In the genomic region with DNA sequence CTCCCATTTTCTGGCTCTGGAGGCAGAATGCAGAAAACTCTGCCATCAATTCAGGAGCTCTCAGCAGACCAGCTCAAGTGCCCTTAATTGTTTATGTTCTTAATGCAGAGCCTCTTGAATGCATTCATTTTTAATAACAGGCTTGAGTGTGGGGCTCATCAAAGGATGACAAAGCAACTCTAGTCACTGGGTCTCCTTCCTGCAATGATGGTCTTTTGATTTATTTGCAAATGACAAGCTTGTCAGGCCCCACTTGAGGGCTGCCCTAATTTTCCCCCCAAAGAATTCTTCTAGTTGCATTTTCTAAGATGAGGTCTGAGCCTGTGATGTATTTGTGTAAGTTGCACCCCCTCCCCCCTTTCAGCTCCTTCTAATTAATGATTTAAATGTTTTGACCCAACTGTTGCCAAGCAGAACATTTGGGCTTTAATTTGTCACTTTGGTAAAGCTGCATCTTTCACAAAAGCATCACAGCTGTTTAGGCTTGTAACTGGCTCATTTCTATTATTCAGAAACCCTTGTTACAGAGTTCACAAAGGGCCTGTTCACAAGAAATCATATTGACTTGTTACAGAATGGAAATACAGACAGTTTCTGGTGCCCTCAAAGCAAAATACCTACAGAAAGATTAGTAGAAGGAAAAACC, we compare ENCODE assay signal across 22 mouse cellular contexts. TPM values are rescaled to one million over a fixed set of nuclear protein-coding genes. Genes with fewer than 3 reads are reported as not detected.
DNase-seq lines count a peak whose midpoint lies in the region; ATAC-seq and TF ChIP-seq lines count a peak whose summit lies in the region.
"Had no signal": no experiment of that assay in that cellular context is flagged by ENCODE, and none has a peak within 500 bp of the region (broad histone marks: within the 10 kb centered on the region; RNA-seq: fewer than 3 reads in every experiment).

No protein-coding gene starts in this region.

- H3K4me2 ChIP-seq in hindbrain, embryonic 13.5 days, result no peak overlapping the region
- no peak overlapping the region for H3K4me2 ChIP-seq in hindbrain, postnatal 0 days (ENCODE audit: low read depth, low read length)
- H3K4me2 ChIP-seq in midbrain, embryonic 13.5 days (replicated peaks), result no peak overlapping the region
- H3K4me2 ChIP-seq in forebrain, embryonic 13.5 days, result no peak overlapping the region
- H3K4me2 ChIP-seq: embryonic facial prominence, embryonic 13.5 days; heart, embryonic 15.5 days; limb, embryonic 12.5 days; liver, embryonic 12.5 days; lung, embryonic 15.5 days; midbrain, embryonic 11.5 days had no signal

- H3K4me1 ChIP-seq in hindbrain, embryonic 13.5 days (replicated peaks), result peaks cover 40% of the 10 kb centered on the region
- H3K4me1 ChIP-seq in hindbrain, postnatal 0 days (ENCODE audit: insufficient read depth, low read length), result no peaks in the 10 kb centered on the region; the same call in 1 of the 2 replicates
- H3K4me1 ChIP-seq in midbrain, embryonic 13.5 days (replicated peaks), result peaks cover 38% of the 10 kb centered on the region
- peaks cover 18% of the 10 kb centered on the region for H3K4me1 ChIP-seq in midbrain, embryonic 10.5 days
- H3K4me1 ChIP-seq in forebrain, embryonic 13.5 days, result peaks cover 40% of the 10 kb centered on the region
- H3K4me1 ChIP-seq: heart, embryonic 15.5 days had no signal

- peaks cover 7% of the 10 kb centered on the region for H3K36me3 ChIP-seq in hindbrain, embryonic 13.5 days
- no peaks in the 10 kb centered on the region for H3K36me3 ChIP-seq in hindbrain, postnatal 0 days (ENCODE audit: insufficient read depth, low read length)
- peaks cover 9% of the 10 kb centered on the region; the same call in 1 of the 2 replicates for H3K36me3 ChIP-seq in midbrain, embryonic 13.5 days
- H3K36me3 ChIP-seq in midbrain, embryonic 10.5 days, result peaks cover 49% of the 10 kb centered on the region
- H3K36me3 ChIP-seq in forebrain, embryonic 13.5 days (ENCODE audit: poor library complexity, severe bottlenecking), result peaks cover 19% of the 10 kb centered on the region
- H3K36me3 ChIP-seq: heart, embryonic 15.5 days had no signal

- no peak for DNase-seq in hindbrain, postnatal 0 days (ENCODE audit: low spot score)
- DNase-seq in midbrain, embryonic 10.5 days (ENCODE audit: low spot score), result no peak
- DNase-seq in natural killer cell, adult 2 months (ENCODE audit: low spot score in 2 of 2), result no peak
- no peak for DNase-seq in spleen, postnatal 36 days (ENCODE audit: low spot score in 2 of 2)
- DNase-seq: adrenal gland, postnatal 25 days; cerebellum, adult 18-20 months; gastrocnemius, postnatal 36 days; heart, postnatal 4 days; kidney, adult 9 months; right cerebral cortex, postnatal 4 days; thymus, postnatal 4 days had no signal

- H3K27me3 ChIP-seq in hindbrain, embryonic 13.5 days, result no peaks in the 10 kb centered on the region
- no peaks in the 10 kb centered on the region for H3K27me3 ChIP-seq in hindbrain, postnatal 0 days (ENCODE audit: insufficient read depth, low read length)
- no peaks in the 10 kb centered on the region for H3K27me3 ChIP-seq in midbrain, embryonic 13.5 days
- H3K27me3 ChIP-seq in midbrain, embryonic 10.5 days (ENCODE audit: low read depth, poor library complexity, severe bottlenecking), result peaks cover 27% of the 10 kb centered on the region; the same call in 1 of the 2 replicates
- peaks cover 4% of the 10 kb centered on the region; the same call in 1 of the 2 replicates for H3K27me3 ChIP-seq in forebrain, embryonic 13.5 days
- H3K27me3 ChIP-seq: CH12.LX; embryonic facial prominence, embryonic 13.5 days; limb, embryonic 12.5 days; liver, embryonic 12.5 days; lung, embryonic 15.5 days had no signal

- H3K27ac ChIP-seq in hindbrain, embryonic 13.5 days, result no peak overlapping the region
- H3K27ac ChIP-seq in hindbrain, postnatal 0 days, result no peak overlapping the region
- no peak overlapping the region for H3K27ac ChIP-seq in midbrain, embryonic 13.5 days
- no peak overlapping the region for H3K27ac ChIP-seq in midbrain, embryonic 10.5 days (replicated peaks)
- H3K27ac ChIP-seq in forebrain, embryonic 13.5 days, result 0 out of 2 replicates have a peak overlapping the region, but pooled peaks have one; percentile 14
- H3K27ac ChIP-seq: embryonic facial prominence, embryonic 13.5 days; heart, embryonic 15.5 days; limb, embryonic 12.5 days; liver, embryonic 12.5 days; lung, embryonic 15.5 days; macrophage had no signal

- 0 out of 2 replicates have a peak, but pooled peaks have one; percentile 27 for ATAC-seq in hindbrain, embryonic 13.5 days (ENCODE audit: low FRiP score)
- no peak for ATAC-seq in hindbrain, postnatal 0 days
- ATAC-seq in midbrain, embryonic 13.5 days, result peak; percentile 51
- peak; percentile 86 for ATAC-seq in forebrain, embryonic 13.5 days
- ATAC-seq: liver, embryonic 12.5 days had no signal

- no peak overlapping the region for H3K9ac ChIP-seq in hindbrain, embryonic 13.5 days
- H3K9ac ChIP-seq in hindbrain, postnatal 0 days (replicated peaks; ENCODE audit: low read length), result no peak overlapping the region
- no peak overlapping the region for H3K9ac ChIP-seq in midbrain, embryonic 13.5 days (replicated peaks)
- H3K9ac ChIP-seq in forebrain, embryonic 13.5 days, result no peak overlapping the region; the same call in 1 of the 2 replicates
- H3K9ac ChIP-seq: embryonic facial prominence, embryonic 13.5 days; heart, embryonic 15.5 days; limb, embryonic 12.5 days; liver, embryonic 12.5 days; lung, embryonic 15.5 days had no signal

- H3K9me3 ChIP-seq in hindbrain, embryonic 13.5 days, result no peaks in the 10 kb centered on the region
- H3K9me3 ChIP-seq in hindbrain, postnatal 0 days (ENCODE audit: low read length), result no peaks in the 10 kb centered on the region
- no peaks in the 10 kb centered on the region for H3K9me3 ChIP-seq in midbrain, embryonic 13.5 days
- H3K9me3 ChIP-seq in midbrain, embryonic 10.5 days (replicated peaks), result no peaks in the 10 kb centered on the region
- no peaks in the 10 kb centered on the region for H3K9me3 ChIP-seq in forebrain, embryonic 13.5 days (replicated peaks)
- H3K9me3 ChIP-seq: embryonic facial prominence, embryonic 13.5 days; heart, embryonic 15.5 days; limb, embryonic 12.5 days; liver, embryonic 12.5 days; lung, embryonic 15.5 days had no signal

- TF ChIP-seq CTCF in hindbrain, postnatal 0 days (IDR thresholded peaks at IDR 0.05; ENCODE audit: low read depth), result no peak

- H3K4me3 ChIP-seq in hindbrain, embryonic 13.5 days, result no peak overlapping the region
- no peak overlapping the region for H3K4me3 ChIP-seq in hindbrain, postnatal 0 days (ENCODE audit: low read length)
- no peak overlapping the region for H3K4me3 ChIP-seq in midbrain, embryonic 13.5 days (replicated peaks)
- H3K4me3 ChIP-seq in midbrain, embryonic 10.5 days, result no peak overlapping the region
- H3K4me3 ChIP-seq in forebrain, embryonic 13.5 days, result no peak overlapping the region
- H3K4me3 ChIP-seq: embryonic facial prominence, embryonic 13.5 days; heart, embryonic 15.5 days; limb, embryonic 12.5 days; liver, embryonic 12.5 days; lung, embryonic 15.5 days had no signal

RNA-seq across cellular contexts. Expression of a gene that starts 18.3 kb away (rescaled TPM):
- 42.9 and 45.1 TPM in 2 replicates for polyA plus RNA-seq in hindbrain, embryonic 13.5 days (2015; fragmentation: Nextera tagmentation; extraction: Ambion mirVana)
- 95.0 and 96.2 TPM in 2 replicates for total RNA-seq in hindbrain, postnatal 0 days (2014; rRNA removed)
- polyA plus RNA-seq in hindbrain, postnatal 0 days (2015; fragmentation: Nextera tagmentation; extraction: Ambion mirVana), result 23.8 and 24.4 TPM in 2 replicates
- 39.2 and 45.9 TPM in 2 replicates for polyA plus RNA-seq in midbrain, embryonic 13.5 days (2015; fragmentation: Nextera tagmentation; extraction: Ambion mirVana)
- polyA plus RNA-seq in midbrain, embryonic 10.5 days (2016; fragmentation: Nextera tagmentation; extraction: Ambion mirVana), result 27.2 and 30.6 TPM in 2 replicates
- polyA plus RNA-seq in forebrain, embryonic 13.5 days (2015; fragmentation: Nextera tagmentation; extraction: Ambion mirVana), result 37.5 and 41.4 TPM in 2 replicates
- total RNA-seq: CH12.LX had no signal
